Mouse (Mus musculus): ENCODE measurements around the gene Slc3a1. TPM values are rescaled to one million over a fixed set of nuclear protein-coding genes. Genes with fewer than 3 reads are reported as not detected.

Gene Slc3a1
- polyA plus RNA-seq, 1 experiment: 0.34 TPM

GRCm38 (mm10) chr17:85018794-85019193, 9.4 kb upstream of the Slc3a1 start:
- no peaks in the 10 kb centered on the region for H3K27me3 ChIP-seq (ENCODE audit: control insufficient read depth, insufficient read depth, low read length, poor library complexity, severe bottlenecking)
- TF ChIP-seq EP300 (IDR thresholded peaks at IDR 0.05; ENCODE audit: insufficient read depth, low read depth, low read length) (no peak), CTCF (IDR thresholded peaks at IDR 0.05; ENCODE audit: low read depth, low read length) (no peak), POLR2A (IDR thresholded peaks at IDR 0.05; ENCODE audit: insufficient read depth, low read length) (no peak)
- 0 out of 2 replicates have a peak, but pooled peaks cover 2% of the 10 kb centered on the region for H3K36me3 ChIP-seq (ENCODE audit: control insufficient read depth, insufficient read depth, low read length, poor library complexity, severe bottlenecking)
- H3K27ac ChIP-seq (ENCODE audit: insufficient read depth, low read length): no peak overlapping the region
- H3K4me3 ChIP-seq (ENCODE audit: low read depth, low read length): no peak overlapping the region
- H3K9me3 ChIP-seq (replicated peaks; ENCODE audit: control insufficient read depth, insufficient read depth, low read length, poor library complexity, severe bottlenecking): no peaks in the 10 kb centered on the region
- H3K4me1 ChIP-seq (ENCODE audit: control insufficient read depth, insufficient read depth, low read length): no peaks in the 10 kb centered on the region
- no peak overlapping the region for H3K9ac ChIP-seq (ENCODE audit: low read depth, poor library complexity, severe bottlenecking)

GRCm38 (mm10) chr17:85020343-85020742, 7.8 kb upstream of the Slc3a1 start:
- H3K9ac ChIP-seq (ENCODE audit: low read depth, poor library complexity, severe bottlenecking): no peak overlapping the region
- no peaks in the 10 kb centered on the region for H3K36me3 ChIP-seq (ENCODE audit: control insufficient read depth, insufficient read depth, low read length, poor library complexity, severe bottlenecking)
- H3K4me1 ChIP-seq (ENCODE audit: control insufficient read depth, insufficient read depth, low read length): no peaks in the 10 kb centered on the region
- no peak overlapping the region for H3K27ac ChIP-seq (ENCODE audit: insufficient read depth, low read length)
- H3K4me3 ChIP-seq (ENCODE audit: low read depth, low read length): no peak overlapping the region
- no peaks in the 10 kb centered on the region for H3K9me3 ChIP-seq (replicated peaks; ENCODE audit: control insufficient read depth, insufficient read depth, low read length, poor library complexity, severe bottlenecking)
- H3K27me3 ChIP-seq (ENCODE audit: control insufficient read depth, insufficient read depth, low read length, poor library complexity, severe bottlenecking): no peaks in the 10 kb centered on the region
- no peak for TF ChIP-seq EP300 (IDR thresholded peaks at IDR 0.05; ENCODE audit: insufficient read depth, low read depth, low read length)
- no peak for TF ChIP-seq CTCF (IDR thresholded peaks at IDR 0.05; ENCODE audit: low read depth, low read length)
- TF ChIP-seq POLR2A (IDR thresholded peaks at IDR 0.05; ENCODE audit: insufficient read depth, low read length): no peak

GRCm38 (mm10) chr17:85023247-85024167, 4.7 kb upstream of the Slc3a1 start:
- Histone ChIP-seq H3K9ac (ENCODE audit: low read depth, poor library complexity, severe bottlenecking) (no peak overlapping the region), H3K4me3 (ENCODE audit: low read depth, low read length) (no peak overlapping the region), H3K9me3 (replicated peaks; ENCODE audit: control insufficient read depth, insufficient read depth, low read length, poor library complexity, severe bottlenecking) (no peaks in the 10 kb centered on the region), H3K36me3 (ENCODE audit: control insufficient read depth, insufficient read depth, low read length, poor library complexity, severe bottlenecking) (no peaks in the 10 kb centered on the region), H3K27me3 (ENCODE audit: control insufficient read depth, insufficient read depth, low read length, poor library complexity, severe bottlenecking) (no peaks in the 10 kb centered on the region), H3K27ac (ENCODE audit: insufficient read depth, low read length) (no peak overlapping the region), H3K4me1 (ENCODE audit: control insufficient read depth, insufficient read depth, low read length) (no peaks in the 10 kb centered on the region)
- TF ChIP-seq CTCF (IDR thresholded peaks at IDR 0.05; ENCODE audit: low read depth, low read length) (peak; percentile 11), EP300 (IDR thresholded peaks at IDR 0.05; ENCODE audit: insufficient read depth, low read depth, low read length) (no peak), POLR2A (IDR thresholded peaks at IDR 0.05; ENCODE audit: insufficient read depth, low read length) (no peak)

GRCm38 (mm10) chr17:85024237-85024636, 3.9 kb upstream of the Slc3a1 start:
- Histone ChIP-seq H3K27ac (ENCODE audit: insufficient read depth, low read length) (no peak overlapping the region), H3K36me3 (ENCODE audit: control insufficient read depth, insufficient read depth, low read length, poor library complexity, severe bottlenecking) (no peaks in the 10 kb centered on the region), H3K27me3 (ENCODE audit: control insufficient read depth, insufficient read depth, low read length, poor library complexity, severe bottlenecking) (no peaks in the 10 kb centered on the region), H3K9me3 (replicated peaks; ENCODE audit: control insufficient read depth, insufficient read depth, low read length, poor library complexity, severe bottlenecking) (no peaks in the 10 kb centered on the region), H3K4me3 (ENCODE audit: low read depth, low read length) (no peak overlapping the region), H3K4me1 (ENCODE audit: control insufficient read depth, insufficient read depth, low read length) (no peaks in the 10 kb centered on the region), H3K9ac (ENCODE audit: low read depth, poor library complexity, severe bottlenecking) (no peak overlapping the region)
- TF ChIP-seq EP300 (IDR thresholded peaks at IDR 0.05; ENCODE audit: insufficient read depth, low read depth, low read length) (no peak), POLR2A (IDR thresholded peaks at IDR 0.05; ENCODE audit: insufficient read depth, low read length) (no peak), CTCF (IDR thresholded peaks at IDR 0.05; ENCODE audit: low read depth, low read length) (no peak)

- Histone ChIP-seq H3K36me3 (ENCODE audit: control insufficient read depth, insufficient read depth, low read length, poor library complexity, severe bottlenecking) (no peaks in the 10 kb centered on the region), H3K4me3 (ENCODE audit: low read depth, low read length) (no peak overlapping the region), H3K9me3 (replicated peaks; ENCODE audit: control insufficient read depth, insufficient read depth, low read length, poor library complexity, severe bottlenecking) (no peaks in the 10 kb centered on the region), H3K27ac (ENCODE audit: insufficient read depth, low read length) (no peak overlapping the region), H3K27me3 (ENCODE audit: control insufficient read depth, insufficient read depth, low read length, poor library complexity, severe bottlenecking) (no peaks in the 10 kb centered on the region), H3K4me1 (ENCODE audit: control insufficient read depth, insufficient read depth, low read length) (no peaks in the 10 kb centered on the region), H3K9ac (ENCODE audit: low read depth, poor library complexity, severe bottlenecking) (no peak overlapping the region)
- no peak for TF ChIP-seq CTCF (IDR thresholded peaks at IDR 0.05; ENCODE audit: low read depth, low read length)
Observed at GRCm38 (mm10) chr17:85025151-85025550, 3.0 kb upstream of the Slc3a1 start.

GRCm38 (mm10) chr17:85026436-85026835, 1.7 kb upstream of the Slc3a1 start:
- Histone ChIP-seq H3K36me3 (ENCODE audit: control insufficient read depth, insufficient read depth, low read length, poor library complexity, severe bottlenecking) (no peaks in the 10 kb centered on the region), H3K9ac (ENCODE audit: low read depth, poor library complexity, severe bottlenecking) (no peak overlapping the region), H3K27me3 (ENCODE audit: control insufficient read depth, insufficient read depth, low read length, poor library complexity, severe bottlenecking) (no peaks in the 10 kb centered on the region), H3K4me1 (ENCODE audit: control insufficient read depth, insufficient read depth, low read length) (no peaks in the 10 kb centered on the region), H3K9me3 (replicated peaks; ENCODE audit: control insufficient read depth, insufficient read depth, low read length, poor library complexity, severe bottlenecking) (no peaks in the 10 kb centered on the region), H3K4me3 (ENCODE audit: low read depth, low read length) (no peak overlapping the region), H3K27ac (ENCODE audit: insufficient read depth, low read length) (no peak overlapping the region)
- no peak for TF ChIP-seq CTCF (IDR thresholded peaks at IDR 0.05; ENCODE audit: low read depth, low read length)
- no peak for TF ChIP-seq EP300 (IDR thresholded peaks at IDR 0.05; ENCODE audit: insufficient read depth, low read depth, low read length)
- TF ChIP-seq POLR2A (IDR thresholded peaks at IDR 0.05; ENCODE audit: insufficient read depth, low read length): no peak

All from ES-Bruce4 (cell line).